Mouse (Mus musculus) retina, postnatal 7 days (tissue): ENCODE measurements around the gene Id3.
"Not testable (repeated sequence)": the region's sequence is repeated elsewhere in the genome, so short reads cannot be mapped to it uniquely, and the experiment has no call there.

ENCODE experiments used
- DNase-seq: peaks from one replicate; pipeline ENCODE4 v3.0.0-alpha.2; 2012; ENCODE audit warnings: low read depth, low spot score

Id3 gene

GRCm38 (mm10) chr4:136143193-136143976 lies at the start of gene Id3:
Gene Id3 (plus strand): TSS chr4:136143497.
- DNase-seq = peak; percentile 49

GRCm38 (mm10) chr4:136094519-136095219 lies 48.6 kb upstream of the Id3 start:
- no peak for DNase-seq

GRCm38 (mm10) chr4:136095490-136096105 lies 47.7 kb upstream of the Id3 start:
- DNase-seq = no peak

- no peak for DNase-seq
These were observed 46.7 kb upstream of the Id3 start for GRCm38 (mm10) chr4:136096446-136097113.

GRCm38 (mm10) chr4:136098446-136098845 lies 44.9 kb upstream of the Id3 start:
- no peak for DNase-seq

GRCm38 (mm10) chr4:136100396-136101070 lies 42.8 kb upstream of the Id3 start:
- no peak for DNase-seq

- DNase-seq = not testable (repeated sequence)
These were observed 41.5 kb upstream of the Id3 start for GRCm38 (mm10) chr4:136101753-136102152.

- peak; percentile 17 for DNase-seq
These were observed 38.5 kb upstream of the Id3 start for GRCm38 (mm10) chr4:136104590-136105337.

- DNase-seq = no peak
These were observed 36.4 kb upstream of the Id3 start for GRCm38 (mm10) chr4:136106880-136107301.

- no peak for DNase-seq
These were observed 34.1 kb upstream of the Id3 start for GRCm38 (mm10) chr4:136109153-136109552.

GRCm38 (mm10) chr4:136109941-136110900 lies 33.1 kb upstream of the Id3 start:
- no peak for DNase-seq

GRCm38 (mm10) chr4:136112344-136112743 lies 31.0 kb upstream of the Id3 start:
- DNase-seq = no peak

GRCm38 (mm10) chr4:136114747-136115146 lies 28.6 kb upstream of the Id3 start:
- no peak for DNase-seq

GRCm38 (mm10) chr4:136117022-136117421 lies 26.3 kb upstream of the Id3 start:
- DNase-seq = no peak

- DNase-seq = no peak
These were observed 23.3 kb upstream of the Id3 start for GRCm38 (mm10) chr4:136120041-136120440.

GRCm38 (mm10) chr4:136121158-136121557 lies 22.1 kb upstream of the Id3 start:
- no peak for DNase-seq

- no peak for DNase-seq
These were observed 21.3 kb upstream of the Id3 start for GRCm38 (mm10) chr4:136121844-136122468.

- no peak for DNase-seq
These were observed 20.0 kb upstream of the Id3 start for GRCm38 (mm10) chr4:136123111-136123791.
